Mouse (Mus musculus) forebrain, embryonic 11.5 days (tissue): ENCODE measurements at regions not wholly inside any gene's neighbourhood (a gene's known extent, or its start where the extent isn't known, plus 50 kb on each side); places are given as distances from the start of the nearest gene placed in this dataset.

Experiments
- ATAC-seq: fragments of 200-750 bp; cut with Nextera tagmentation; replicated peaks from 2 replicates; pipeline ENCODE4 v1.8.0; 2017; ENCODE audit warnings: moderate TSS enrichment; ENCODE audit not compliant: low FRiP score
- DNase-seq: peaks from one replicate; pipeline ENCODE4 v3.0.0-alpha.2; 2017; ENCODE audit warnings: low spot score
- H3K27ac ChIP-seq: fragments of 300-500 bp; sonication (generic); 2 replicates; pipeline ENCODE4 v1.5.1; 2014; ENCODE audit warnings: low read depth, low read length
- H3K27me3 ChIP-seq: fragments of 300-500 bp; sonication (generic); 2 replicates; pipeline ENCODE4 v1.6.1; 2014; ENCODE audit warnings: mild to moderate bottlenecking, low read length, mixed read lengths; ENCODE audit not compliant: control insufficient read depth, insufficient read depth
- H3K36me3 ChIP-seq: fragments of 300-500 bp; sonication (generic); 2 replicates; pipeline ENCODE4 v1.6.1; 2014; ENCODE audit warnings: mild to moderate bottlenecking, low read length, moderate library complexity, mixed read lengths; ENCODE audit not compliant: control insufficient read depth, insufficient read depth
- H3K4me1 ChIP-seq: fragments of 300-500 bp; sonication (generic); replicated peaks from 2 replicates; pipeline ENCODE4 v1.6.1; 2014; ENCODE audit warnings: low read length, mixed read lengths; ENCODE audit not compliant: control insufficient read depth, insufficient read depth
- H3K4me2 ChIP-seq: fragments of 300-500 bp; sonication (generic); 2 replicates; pipeline ENCODE4 v1.6.1; 2014; ENCODE audit warnings: low read depth, mild to moderate bottlenecking, low read length, moderate library complexity, mixed read lengths; ENCODE audit not compliant: severe bottlenecking
- H3K4me3 ChIP-seq: fragments of 300-500 bp; sonication (generic); 2 replicates; pipeline ENCODE4 v1.5.1; 2014; ENCODE audit warnings: low read depth, low read length
- H3K9ac ChIP-seq: fragments of 300-500 bp; sonication (generic); 2 replicates; pipeline ENCODE4 v1.6.1; 2014; ENCODE audit warnings: low read length
- H3K9me3 ChIP-seq: fragments of 300-500 bp; sonication (generic); 2 replicates; pipeline ENCODE4 v1.6.1; 2016; ENCODE audit warnings: low read length, mixed read lengths; ENCODE audit not compliant: control insufficient read depth
- whole genome bisulfite sequencing: fragments of 180-500 bp; shearing (Covaris S2); extraction: QIAGEN DNeasy Blood & Tissue Kit; methylation state at CpG from one replicate; pipeline ENCODE4 v1.1.7; 2014; 5-methylcytosine and 5-hydroxymethylcytosine counted together

- H3K27me3 ChIP-seq: no peaks in the 10 kb centered on the region
- no peak overlapping the region for H3K4me3 ChIP-seq
- 57% methylated on average over 2 of the region's 2 CpGs for WGBS
- H3K36me3 ChIP-seq: no peaks in the 10 kb centered on the region
- H3K9ac ChIP-seq: no peak overlapping the region
- no peaks in the 10 kb centered on the region for H3K9me3 ChIP-seq
- H3K4me1 ChIP-seq: no peaks in the 10 kb centered on the region
- H3K4me2 ChIP-seq: no peak overlapping the region
- no peak for ATAC-seq
- no peak overlapping the region for H3K27ac ChIP-seq
- no peak for DNase-seq
Observed at GRCm38 (mm10) chr1:149760440-149760839, 200.7 kb downstream of the Pla2g4a start.

- no peak for DNase-seq
- no peak overlapping the region for H3K27ac ChIP-seq
- no peak overlapping the region for H3K9ac ChIP-seq
- H3K9me3 ChIP-seq: no peaks in the 10 kb centered on the region
- no peaks in the 10 kb centered on the region for H3K4me1 ChIP-seq
- no peak overlapping the region for H3K4me2 ChIP-seq
- WGBS: 88% methylated on average over 2 of the region's 2 CpGs
- no peaks in the 10 kb centered on the region for H3K36me3 ChIP-seq
- no peak overlapping the region for H3K4me3 ChIP-seq
- no peaks in the 10 kb centered on the region for H3K27me3 ChIP-seq
- no peak; the same call in 1 of the 2 replicates for ATAC-seq
Observed at GRCm38 (mm10) chr1:149758783-149759132, 202.3 kb downstream of the Pla2g4a start.

GRCm38 (mm10) chr1:149758092-149758782 is 202.9 kb downstream of the Pla2g4a start:
- ATAC-seq: peak; percentile 53; the same call in 1 of the 2 replicates

GRCm38 (mm10) chr1:149753269-149754060 is 207.6 kb downstream of the Pla2g4a start:
- H3K4me1 ChIP-seq: no peaks in the 10 kb centered on the region
- H3K4me3 ChIP-seq: no peak overlapping the region
- no peak for DNase-seq
- no peak for ATAC-seq
- no peak overlapping the region for H3K9ac ChIP-seq
- H3K4me2 ChIP-seq: no peak overlapping the region
- H3K27ac ChIP-seq: no peak overlapping the region
- H3K27me3 ChIP-seq: no peaks in the 10 kb centered on the region
- no peaks in the 10 kb centered on the region for H3K36me3 ChIP-seq
- 74% methylated on average over 7 of the region's 7 CpGs for WGBS
- H3K9me3 ChIP-seq: no peaks in the 10 kb centered on the region

More at GRCm38 (mm10) chr1:149758092-149758782, 202.9 kb downstream of the Pla2g4a start:
- Histone ChIP-seq H3K9ac (no peak overlapping the region), H3K27me3 (no peaks in the 10 kb centered on the region), H3K27ac (no peak overlapping the region), H3K4me3 (no peak overlapping the region), H3K4me1 (no peaks in the 10 kb centered on the region), H3K9me3 (no peaks in the 10 kb centered on the region), H3K4me2 (no peak overlapping the region), H3K36me3 (no peaks in the 10 kb centered on the region)
- WGBS: 73% methylated on average over 1 of the region's 1 CpGs
- DNase-seq: no peak

GRCm38 (mm10) chr1:149749405-149749804 is 211.7 kb downstream of the Pla2g4a start:
- WGBS: 92% methylated on average over 2 of the region's 2 CpGs
- no peaks in the 10 kb centered on the region for H3K36me3 ChIP-seq

GRCm38 (mm10) chr1:149738959-149739358 is 222.1 kb downstream of the Pla2g4a start:
- Histone ChIP-seq H3K4me1 (no peaks in the 10 kb centered on the region), H3K27me3 (no peaks in the 10 kb centered on the region), H3K36me3 (no peaks in the 10 kb centered on the region), H3K4me2 (no peak overlapping the region), H3K9me3 (no peaks in the 10 kb centered on the region), H3K4me3 (no peak overlapping the region), H3K27ac (no peak overlapping the region), H3K9ac (no peak overlapping the region)
- ATAC-seq (no peak), DNase-seq (no peak)
- 80% methylated on average over 3 of the region's 3 CpGs for WGBS

More at GRCm38 (mm10) chr1:149749405-149749804, 211.7 kb downstream of the Pla2g4a start:
- no peaks in the 10 kb centered on the region for H3K9me3 ChIP-seq
- no peaks in the 10 kb centered on the region for H3K27me3 ChIP-seq
- ATAC-seq (no peak), DNase-seq (no peak)
- H3K9ac ChIP-seq: no peak overlapping the region
- H3K4me3 ChIP-seq: no peak overlapping the region
- no peak overlapping the region for H3K27ac ChIP-seq
- no peaks in the 10 kb centered on the region for H3K4me1 ChIP-seq
- no peak overlapping the region for H3K4me2 ChIP-seq

GRCm38 (mm10) chr1:149734241-149734640 is 226.8 kb downstream of the Pla2g4a start:
- H3K9ac ChIP-seq: no peak overlapping the region
- DNase-seq (no peak), ATAC-seq (no peak)
- H3K4me2 ChIP-seq: no peak overlapping the region
- no peaks in the 10 kb centered on the region for H3K9me3 ChIP-seq
- H3K27ac ChIP-seq: no peak overlapping the region
- H3K27me3 ChIP-seq: no peaks in the 10 kb centered on the region
- H3K4me3 ChIP-seq: no peak overlapping the region
- no peaks in the 10 kb centered on the region for H3K36me3 ChIP-seq
- 93% methylated on average over 2 of the region's 2 CpGs for WGBS
- no peaks in the 10 kb centered on the region for H3K4me1 ChIP-seq

- Histone ChIP-seq H3K27ac (no peak overlapping the region), H3K9me3 (no peaks in the 10 kb centered on the region), H3K4me2 (no peak overlapping the region), H3K36me3 (no peaks in the 10 kb centered on the region), H3K4me3 (no peak overlapping the region), H3K27me3 (no peaks in the 10 kb centered on the region), H3K9ac (no peak overlapping the region), H3K4me1 (no peaks in the 10 kb centered on the region)
- DNase-seq (no peak), ATAC-seq (no peak)
- WGBS: 94% methylated on average over 1 of the region's 1 CpGs
Observed at GRCm38 (mm10) chr1:149715171-149715570, 245.9 kb downstream of the Pla2g4a start.
